Mouse (Mus musculus) urinary bladder, adult 2 months (tissue): ENCODE results near the gene Gm45062. TPM values are rescaled to one million over a fixed set of nuclear protein-coding genes. Genes with fewer than 3 reads are reported as not detected.
A peak's percentile ranks its signal among the peaks of the same experiment; 100 is the strongest.
"Not testable (repeated sequence)": the region's sequence is repeated elsewhere in the genome, so short reads cannot be mapped to it uniquely, and the experiment has no call there.

Source experiments
- DNase-seq: peaks from one replicate; pipeline ENCODE4 v3.0.0; 2022; ENCODE audit warnings: low spot score
- polyA plus RNA-seq: library from polyadenylated mRNA; depleted of rRNA; stranded (reverse); fragments of >200 nt; gene quantifications from 2 replicates; pipeline ENCODE4 v1.2.3, GENCODE M21; 2012

Gene Gm45062
- polyA plus RNA-seq, 1 experiment: 6.8 TPM

DNA sequence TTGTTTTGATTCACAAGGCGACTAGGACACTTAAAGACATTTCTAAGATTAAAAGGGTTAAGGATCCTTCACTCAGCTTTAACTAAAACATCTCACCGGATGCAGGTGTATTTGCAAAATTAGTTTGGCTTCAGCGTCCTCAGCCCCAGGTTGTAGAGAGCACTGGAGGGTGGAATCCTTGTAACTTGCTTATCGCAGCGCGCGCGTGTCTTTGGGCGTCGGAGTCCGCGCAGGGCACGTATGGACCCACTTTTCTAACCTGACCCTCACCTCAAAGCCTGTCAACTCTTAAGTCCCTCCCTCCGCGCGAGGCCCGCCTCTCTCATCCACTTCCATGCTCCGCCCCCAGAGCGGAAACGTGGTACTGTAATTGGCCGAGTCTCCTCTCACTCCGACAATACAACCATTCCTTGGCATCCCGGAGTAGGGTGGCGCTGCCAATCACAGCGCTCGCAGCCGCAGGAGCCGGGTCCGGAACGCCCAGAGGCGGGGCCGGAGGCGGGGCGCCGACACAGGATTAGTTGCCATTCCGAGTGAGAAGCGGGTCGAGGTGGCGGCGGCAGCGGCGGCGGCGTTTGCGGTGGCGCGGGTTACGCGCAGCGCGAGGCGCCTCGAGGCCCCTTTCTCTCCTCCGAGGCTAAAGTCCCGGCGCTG is 249.8 kb downstream of the Gm45062 start:
- DNase-seq: peak; percentile 94

DNA sequence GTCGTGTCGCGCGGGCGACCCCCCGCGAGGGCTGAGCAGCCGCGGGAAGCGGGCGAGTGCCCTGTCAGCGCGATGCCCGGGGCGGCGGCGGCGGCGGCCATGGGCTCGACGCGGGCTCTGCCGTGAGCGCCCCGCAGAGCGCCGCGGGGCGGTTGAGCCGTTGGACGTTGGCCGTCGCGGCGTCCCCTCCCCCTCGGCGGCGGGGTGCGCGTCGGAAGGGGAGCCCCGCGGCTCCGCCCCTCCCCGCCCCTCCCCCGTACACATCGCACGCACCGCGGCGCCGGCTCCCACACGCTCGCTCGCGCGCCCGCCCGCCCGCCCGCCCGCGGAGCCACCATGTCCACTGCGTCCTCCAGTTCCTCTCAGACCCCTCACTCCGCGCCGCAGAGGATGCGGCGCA is 250.3 kb downstream of the Gm45062 start, which contains the start of gene Glcci1:
Gene Glcci1, plus strand, starts transcription at position 50 of the 400 bp plus-strand sequence.
- no peak for DNase-seq

DNA sequence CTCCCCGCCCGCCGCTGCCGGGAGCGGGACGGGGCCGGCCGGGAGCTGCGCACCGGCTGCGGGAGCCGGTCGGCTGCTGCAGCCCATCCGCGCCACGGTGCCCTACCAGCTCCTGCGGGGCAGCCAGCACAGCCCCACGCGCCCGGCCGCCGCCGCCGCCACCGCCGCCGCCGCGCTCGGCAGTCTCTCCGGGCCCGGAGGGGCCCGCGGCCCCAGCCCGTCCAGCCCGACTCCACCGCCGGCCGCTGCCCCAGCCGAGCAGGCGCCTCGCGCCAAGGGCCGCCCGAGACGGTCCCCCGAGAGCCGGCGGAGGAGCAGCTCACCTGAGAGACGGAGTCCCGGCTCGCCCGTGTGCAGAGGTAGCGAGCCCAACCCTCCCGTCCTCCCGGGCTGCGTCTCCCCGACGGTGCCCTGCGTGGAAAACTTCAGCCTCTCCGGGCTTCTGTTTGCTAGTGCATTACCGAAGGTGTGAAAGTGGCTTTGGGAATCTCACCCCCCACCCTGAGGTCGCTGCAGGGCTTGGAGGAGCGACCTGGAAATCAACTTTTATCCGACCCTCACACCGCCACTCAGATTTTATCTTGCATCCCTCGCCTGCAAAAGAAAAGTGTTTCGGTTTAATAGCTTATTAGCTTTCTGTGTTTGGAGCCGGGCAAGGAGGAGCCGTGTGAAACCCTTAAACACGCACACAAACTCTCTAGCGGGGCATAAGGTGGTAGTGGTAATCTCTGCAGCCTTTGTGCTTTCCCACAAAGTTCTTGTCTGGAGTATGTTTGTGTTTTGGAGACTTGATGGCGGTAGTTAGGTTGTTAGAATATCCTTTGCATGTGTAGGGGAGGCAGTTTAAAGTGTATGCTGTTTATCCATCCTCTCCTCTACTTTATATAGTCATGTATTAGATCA is 251.0 kb downstream of the Gm45062 start:
- DNase-seq: peak; percentile 59

DNA sequence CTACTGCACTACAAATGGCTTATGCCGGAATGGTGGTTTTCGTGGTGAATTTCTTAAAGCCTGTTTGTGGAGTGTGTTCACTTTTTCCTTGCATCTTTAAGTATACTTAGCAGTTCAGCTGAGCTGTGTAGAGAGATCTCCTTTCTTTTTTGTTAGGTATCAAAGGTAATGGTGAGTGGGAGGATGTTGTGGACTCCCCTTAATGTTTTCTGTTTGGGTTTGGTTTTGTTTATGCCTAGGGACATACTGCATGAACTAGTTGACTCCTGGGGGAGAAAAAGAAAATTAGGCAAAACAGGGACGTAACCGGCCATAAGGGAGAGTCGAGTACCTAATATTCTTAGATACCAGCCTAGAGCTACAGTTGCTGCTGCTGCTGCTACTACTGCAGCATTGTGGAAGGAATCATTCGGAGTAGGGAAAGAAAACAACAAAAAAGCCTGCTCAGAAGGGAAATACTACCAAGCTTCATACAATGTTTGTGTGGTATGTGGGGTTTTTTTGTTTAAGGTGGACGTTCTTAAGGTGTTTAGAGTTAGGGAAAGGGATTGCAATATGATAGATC is 251.7 kb downstream of the Gm45062 start:
- DNase-seq: no peak

DNA sequence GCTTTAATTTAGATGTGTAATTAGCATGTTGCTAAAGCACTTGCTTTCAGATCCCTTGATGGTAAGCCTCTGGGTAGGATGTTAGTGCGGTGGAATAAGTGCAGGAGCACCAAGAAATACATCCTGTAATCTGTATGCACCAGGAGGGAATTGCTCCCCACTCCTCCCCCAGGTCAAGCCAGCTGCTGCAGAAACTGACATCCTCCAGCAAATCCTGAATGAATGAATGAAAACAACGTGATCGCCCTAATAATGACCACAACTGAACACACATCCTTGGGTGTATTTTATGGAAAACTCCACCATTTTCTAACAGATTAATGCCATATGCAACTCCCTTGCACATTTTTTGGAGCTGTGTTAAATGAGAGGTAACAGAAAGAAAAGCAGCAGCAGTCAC is 252.2 kb downstream of the Gm45062 start:
- no peak for DNase-seq

DNA sequence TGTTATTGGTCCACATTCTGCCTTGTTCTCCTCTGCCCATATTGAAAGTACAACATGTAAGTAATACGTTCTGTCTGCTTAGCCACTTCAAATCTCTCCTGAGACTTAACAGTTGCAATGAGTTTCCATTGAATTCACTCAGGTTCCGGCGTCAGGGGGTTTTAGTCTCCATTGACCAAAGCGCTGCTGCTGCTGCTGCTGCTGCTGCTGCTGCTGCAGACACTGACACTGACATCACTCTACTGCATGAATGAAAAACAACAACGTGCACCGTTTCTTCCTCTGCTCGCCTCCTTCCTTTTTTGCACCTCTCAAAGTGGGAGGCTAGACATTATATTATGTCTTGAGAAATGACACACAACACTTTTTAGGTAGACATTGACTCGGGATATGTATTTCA is 253.2 kb downstream of the Gm45062 start:
- DNase-seq: no peak

DNA sequence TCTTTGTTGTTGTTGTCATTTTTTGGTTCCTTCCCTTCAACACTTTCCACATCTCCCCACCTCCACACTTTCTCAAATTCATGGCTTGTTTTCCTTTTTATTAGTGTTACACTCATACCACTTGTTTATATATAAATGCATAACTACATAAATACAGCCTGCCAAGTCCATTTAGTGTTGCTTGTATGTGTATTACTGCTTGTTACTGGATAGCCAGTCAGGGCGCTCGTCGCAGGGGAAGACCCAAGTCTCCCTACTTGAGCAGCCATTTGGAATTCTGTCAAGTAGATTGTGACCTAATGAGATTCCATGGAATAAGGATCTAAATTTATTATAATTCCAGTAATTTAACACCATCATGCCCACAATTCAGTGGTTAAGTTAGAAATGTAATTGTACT is 260.4 kb downstream of the Gm45062 start:
- DNase-seq: no peak

DNA sequence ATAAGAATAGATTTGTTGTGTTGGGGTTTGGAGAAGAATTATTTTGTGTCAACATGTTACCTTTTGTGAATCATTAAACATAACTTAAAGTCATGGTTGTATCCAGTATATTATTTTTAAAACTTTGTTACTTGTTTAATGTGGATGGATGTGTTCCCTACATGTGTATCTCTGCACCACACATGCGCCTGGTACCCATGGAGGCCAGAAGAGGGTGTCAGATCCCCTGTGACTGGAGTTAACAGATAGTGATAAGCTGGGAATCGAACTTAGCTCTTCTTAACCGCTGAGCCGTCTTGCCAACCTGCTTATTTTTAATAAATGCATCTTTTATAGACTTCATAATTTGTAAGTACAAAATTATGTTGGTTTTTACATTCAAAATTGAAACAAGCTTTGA is 262.0 kb downstream of the Gm45062 start:
- no peak for DNase-seq

DNA sequence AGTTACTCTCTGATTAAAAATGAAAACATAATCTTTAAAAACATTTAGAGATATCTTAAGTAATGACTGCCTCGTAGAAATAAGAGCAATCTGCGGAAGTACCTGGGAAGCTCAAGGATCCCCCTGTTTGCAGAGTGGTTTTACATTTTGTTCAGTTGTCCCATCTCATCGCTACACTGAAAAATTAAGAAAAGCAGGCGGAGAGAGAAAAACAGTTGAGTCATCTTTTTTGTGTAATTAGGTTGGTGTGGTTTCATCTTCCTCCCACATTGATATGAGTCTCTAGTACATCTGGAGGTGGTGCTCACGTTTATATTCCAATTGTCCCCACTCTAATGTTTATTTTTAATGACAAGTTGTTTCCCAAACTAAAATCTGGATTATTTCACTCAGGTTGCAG is 265.5 kb downstream of the Gm45062 start:
- no peak for DNase-seq

DNA sequence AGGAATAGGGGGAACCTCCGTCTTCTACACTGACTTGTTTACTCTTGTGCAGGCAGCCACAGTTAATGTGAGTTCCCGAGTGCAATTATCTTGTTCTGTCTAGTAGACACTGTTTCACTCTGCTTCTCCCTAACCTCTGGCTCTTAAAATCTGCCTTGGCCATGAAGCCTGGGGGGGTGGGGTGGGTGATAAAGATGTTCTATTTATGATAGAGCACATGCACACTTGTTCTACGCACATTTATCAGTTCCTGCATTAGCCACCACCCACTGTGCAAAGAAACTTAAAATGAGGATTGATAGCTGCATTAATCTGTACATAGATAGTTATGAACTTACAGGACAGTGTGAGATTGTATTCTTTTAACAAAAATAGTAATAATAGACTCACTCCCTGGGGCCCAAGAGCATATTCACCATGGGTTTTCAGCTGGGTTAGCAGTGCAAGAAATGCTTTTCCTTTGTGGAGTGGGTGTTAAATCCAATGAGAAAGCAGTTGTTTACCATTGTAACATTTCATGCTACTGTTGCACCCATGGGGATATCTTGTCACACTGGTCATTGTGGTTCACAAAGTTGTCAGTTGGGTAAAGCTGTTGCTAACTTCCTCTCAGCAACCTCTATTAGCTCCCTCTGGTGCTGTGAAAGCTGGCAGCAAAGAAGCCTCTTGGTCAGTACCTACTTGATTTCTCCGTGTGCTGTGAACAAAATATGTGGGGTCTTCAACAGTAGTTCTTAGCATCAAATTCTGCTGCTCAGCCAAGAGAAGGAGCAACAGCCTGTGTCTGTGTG is 272.0 kb downstream of the Gm45062 start:
- DNase-seq: no peak

DNA sequence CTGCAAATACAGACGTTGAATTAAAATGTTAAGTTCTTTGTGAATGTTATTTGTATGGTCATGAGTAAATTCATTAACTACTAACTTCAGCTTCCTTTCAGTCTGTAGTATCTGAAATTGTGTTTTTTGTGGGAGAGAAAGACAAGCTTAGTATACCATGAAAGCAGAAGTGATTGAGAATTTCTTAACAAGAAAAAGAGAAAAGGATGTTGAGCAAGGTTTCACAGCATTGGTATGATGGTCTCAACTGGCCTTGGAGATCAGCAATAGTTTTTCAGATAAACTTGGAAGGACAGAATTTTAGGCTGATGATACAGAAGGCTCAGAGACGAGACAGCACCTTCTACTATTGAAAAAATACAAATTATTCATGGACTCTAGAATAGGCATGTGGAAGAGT is 277.7 kb downstream of the Gm45062 start:
- no peak for DNase-seq

DNA sequence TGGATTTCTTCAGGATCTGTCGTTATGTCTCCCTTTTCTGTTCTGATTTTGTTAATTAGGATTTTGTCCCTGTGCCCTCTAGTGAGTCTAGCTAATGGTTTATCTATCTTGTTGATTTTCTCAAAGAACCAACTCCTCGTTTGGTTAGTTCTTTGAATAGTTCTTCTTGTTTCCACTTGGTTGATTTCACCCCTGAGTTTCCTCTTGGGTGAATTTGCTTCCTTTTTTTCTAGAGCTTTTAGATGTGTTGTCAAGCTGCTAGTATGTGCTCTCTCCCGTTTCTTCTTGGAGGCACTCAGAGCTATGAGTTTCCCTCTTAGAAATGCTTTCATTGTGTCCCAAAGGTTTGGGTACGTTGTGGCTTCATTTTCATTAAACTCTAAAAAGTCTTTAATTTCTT is 282.3 kb downstream of the Gm45062 start:
- DNase-seq: not testable (repeated sequence)

DNA sequence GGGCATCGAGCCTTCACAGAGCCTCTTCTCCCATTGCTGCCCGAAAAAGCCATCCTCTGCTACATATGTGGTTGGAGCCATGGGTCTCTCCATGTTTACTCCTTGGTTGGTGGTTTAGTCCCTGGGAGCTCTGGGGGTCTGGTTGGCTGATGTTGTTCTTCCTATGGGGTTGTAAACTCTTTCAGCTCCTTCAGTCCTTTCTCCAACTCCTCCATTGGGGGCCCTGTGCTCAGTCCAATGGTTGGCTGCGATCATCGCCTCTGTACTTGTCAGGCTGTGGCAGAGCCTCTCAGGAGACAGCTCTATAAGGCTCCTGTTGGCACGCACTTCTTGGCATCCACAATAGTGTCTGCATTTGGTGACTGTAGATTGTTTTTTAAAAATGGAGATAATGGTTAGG is 285.6 kb downstream of the Gm45062 start:
- no peak for DNase-seq

DNA sequence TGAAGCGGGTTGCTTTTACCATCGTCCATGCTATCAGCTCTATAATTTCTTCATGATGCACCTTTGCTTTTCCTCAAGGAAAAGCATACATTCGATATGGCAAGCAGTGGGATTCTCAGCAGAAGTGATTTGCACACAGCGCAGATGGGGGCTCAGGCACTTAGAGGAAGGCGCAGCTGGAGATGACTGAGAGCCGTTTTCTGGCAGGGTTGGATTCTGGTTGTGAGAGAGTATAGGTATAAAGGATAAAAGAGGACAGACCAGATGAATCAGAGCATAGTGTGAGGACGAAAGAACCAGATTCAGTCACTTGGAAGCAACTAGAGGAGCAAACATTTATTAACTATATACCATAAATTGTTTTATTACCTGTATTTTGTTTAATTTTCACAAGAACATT is 286.5 kb downstream of the Gm45062 start:
- no peak for DNase-seq

DNA sequence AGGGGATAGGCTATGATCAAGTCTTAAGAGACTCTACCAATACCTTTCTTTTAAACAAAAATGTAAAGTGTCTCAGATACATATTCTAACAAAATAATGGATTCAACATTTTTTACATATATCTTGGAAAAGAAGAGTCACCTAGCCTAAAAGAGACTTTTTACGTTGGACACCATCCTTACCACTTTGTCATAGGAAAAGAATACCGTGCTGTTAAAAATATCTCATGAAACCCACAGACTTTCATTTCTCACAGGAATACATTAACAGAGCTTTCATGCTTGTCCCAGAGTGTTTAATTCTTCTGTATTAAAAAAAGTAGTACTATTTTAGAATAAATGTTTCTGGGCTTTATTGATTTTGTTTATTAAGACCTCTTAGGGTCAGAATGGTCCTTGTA is 291.9 kb downstream of the Gm45062 start:
- DNase-seq: no peak

DNA sequence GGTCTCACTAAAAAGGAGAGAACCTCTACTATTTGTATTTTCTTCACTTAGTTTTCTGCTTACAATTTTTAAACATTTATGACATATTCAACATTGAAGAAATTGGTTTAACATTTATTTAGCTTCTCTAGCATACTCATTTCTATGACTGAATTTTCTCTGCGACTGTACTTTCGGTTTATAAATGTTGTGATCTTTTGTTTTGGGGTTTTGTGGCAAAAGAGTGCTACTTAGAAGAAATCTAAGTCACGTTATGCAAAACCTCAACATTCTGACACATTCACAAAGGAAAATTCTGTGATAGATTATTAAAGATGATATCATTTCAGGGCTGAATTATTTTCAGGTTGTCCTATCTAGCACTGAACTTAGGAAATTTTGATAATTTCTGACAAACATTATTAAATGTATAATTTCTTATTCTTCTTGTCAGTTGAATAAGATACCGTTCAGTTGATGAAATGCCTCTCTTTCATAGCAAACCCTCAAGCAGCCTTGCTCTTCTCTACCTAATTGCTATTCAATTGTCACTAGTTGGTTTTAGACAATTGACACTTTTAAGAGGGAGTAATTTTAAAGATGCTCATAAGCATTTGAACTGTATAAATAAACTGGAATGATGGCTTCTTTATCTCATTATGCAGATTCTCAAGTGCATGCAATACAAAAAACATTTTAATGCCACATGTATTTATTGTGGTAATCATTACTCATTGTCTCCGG is 297.8 kb downstream of the Gm45062 start:
- DNase-seq: no peak

DNA sequence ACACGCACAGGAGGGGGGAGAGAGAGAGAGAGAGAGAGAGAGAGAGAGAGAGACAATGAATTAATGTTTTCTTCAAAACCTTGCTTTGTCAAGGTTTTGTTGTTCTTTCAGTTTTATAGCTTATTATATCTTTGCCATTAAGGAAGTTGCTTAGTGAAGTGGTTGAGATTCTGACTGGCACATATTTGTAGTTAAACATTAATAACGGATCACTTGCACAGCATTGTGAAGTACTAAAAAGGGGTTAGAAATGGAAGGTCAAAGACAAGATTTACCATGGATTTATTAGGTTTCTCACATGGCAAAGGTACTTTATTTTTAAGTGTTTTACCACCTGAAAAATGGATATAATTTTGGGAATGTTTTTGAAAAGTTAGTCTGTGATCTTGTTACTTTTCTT is 301.4 kb downstream of the Gm45062 start:
- DNase-seq: no peak

DNA sequence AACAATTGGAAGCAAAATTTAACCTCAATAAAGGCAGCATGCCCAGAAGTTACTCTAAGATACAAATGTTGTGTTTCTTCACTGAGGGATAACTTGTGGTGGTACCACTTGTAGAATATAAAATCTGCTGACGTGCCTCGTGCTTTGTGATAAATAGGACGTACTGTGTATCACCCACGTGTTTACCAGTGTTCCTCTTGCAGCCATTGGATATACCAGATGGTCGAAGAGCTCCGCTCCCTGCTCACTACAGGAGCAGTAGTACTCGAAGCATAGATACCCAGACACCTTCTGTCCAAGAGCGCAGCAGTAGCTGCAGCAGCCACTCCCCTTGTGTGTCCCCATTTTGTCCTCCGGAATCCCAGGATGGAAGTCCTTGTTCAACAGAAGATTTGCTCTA is 323.1 kb downstream of the Gm45062 start:
- no peak for DNase-seq

DNA sequence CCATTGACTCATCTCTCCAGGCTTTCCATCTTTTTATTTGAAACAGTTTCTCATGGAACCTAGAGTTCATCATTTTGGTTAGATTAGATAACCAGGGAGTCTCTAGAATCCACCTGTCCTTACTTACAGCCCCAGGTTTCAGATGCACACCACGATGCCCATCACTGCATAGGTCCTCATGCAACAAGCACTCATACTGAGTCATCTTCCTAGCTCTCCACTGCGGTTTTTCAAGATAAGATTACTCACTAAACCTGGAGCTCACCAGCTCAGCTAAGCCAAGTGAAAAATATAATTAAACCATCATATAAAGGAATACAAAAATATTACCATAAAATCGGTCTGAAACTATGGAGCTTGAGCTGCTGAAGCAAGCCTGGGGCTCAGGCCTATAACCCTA is 324.6 kb downstream of the Gm45062 start:
- no peak for DNase-seq

DNA sequence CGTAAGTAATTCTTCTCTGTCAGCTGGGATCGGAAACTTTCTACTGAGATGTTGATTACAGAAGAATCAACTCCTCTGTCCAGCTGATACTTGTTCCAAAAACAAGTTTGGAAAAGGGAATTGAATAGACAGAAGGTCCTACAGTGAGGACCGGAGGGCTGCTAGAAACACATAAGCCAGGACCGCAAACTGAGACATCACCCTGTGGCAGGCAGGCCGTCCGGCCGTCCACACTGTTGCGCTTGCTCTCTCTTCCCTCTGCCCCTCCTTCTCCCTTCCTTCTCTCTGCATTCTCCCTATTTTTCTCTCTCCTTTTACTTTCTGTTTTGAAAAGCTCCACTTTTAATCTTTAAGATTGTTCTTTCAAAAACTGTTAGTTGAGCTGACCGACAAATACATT is 332.4 kb downstream of the Gm45062 start:
- DNase-seq: no peak

DNA sequence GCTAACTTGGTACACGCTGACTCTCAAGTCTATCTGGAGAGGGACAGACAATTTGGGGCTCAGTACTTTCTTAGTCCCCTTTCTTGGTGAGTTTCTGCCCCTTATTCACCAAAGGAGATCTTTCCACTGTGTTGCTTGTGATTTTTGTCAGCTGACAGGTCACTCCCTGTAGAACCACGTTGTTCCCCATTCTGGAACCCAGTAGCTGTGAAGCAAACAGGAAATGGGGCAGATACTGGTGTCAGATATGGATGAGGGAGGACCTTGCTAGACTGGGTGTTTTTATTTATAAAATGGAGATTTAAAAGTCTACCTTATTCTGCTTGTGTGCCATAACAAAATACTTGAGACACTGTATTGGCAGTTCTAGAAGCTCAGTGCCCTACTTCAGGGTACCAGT is 358.1 kb downstream of the Gm45062 start:
- DNase-seq: no peak
